Mouse (Mus musculus): ENCODE measurements at regions not wholly inside any gene's neighbourhood (a gene's known extent, or its start where the extent isn't known, plus 50 kb on each side); places are given as distances from the start of the nearest gene placed in this dataset.

DNA sequence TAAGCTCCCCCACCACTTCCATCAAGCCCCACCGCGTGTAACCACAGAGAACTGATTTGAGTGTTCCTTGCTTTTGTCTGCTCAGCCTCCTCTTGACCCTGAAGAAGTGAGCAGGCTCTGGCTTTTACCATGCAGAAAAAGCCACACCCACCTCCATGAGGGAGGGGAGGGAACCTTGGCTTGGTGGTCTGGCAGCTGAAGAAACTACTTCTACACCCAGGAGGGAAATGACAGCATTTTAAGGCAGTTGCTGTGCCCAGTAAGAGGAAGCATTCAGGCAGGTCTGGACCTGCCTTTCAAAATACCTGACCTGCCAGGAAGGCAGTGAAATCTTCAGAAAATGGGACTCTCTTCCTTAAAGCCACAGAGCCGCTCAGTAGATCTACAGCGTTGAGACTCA lies 156.9 kb upstream of the Ofcc1 start:
- WGBS: 70% methylated on average over 4 of the region's 4 CpGs
- no peak for TF ChIP-seq CTCF (IDR thresholded peaks at IDR 0.05; ENCODE audit: low read depth)
- DNase-seq: no peak

DNA sequence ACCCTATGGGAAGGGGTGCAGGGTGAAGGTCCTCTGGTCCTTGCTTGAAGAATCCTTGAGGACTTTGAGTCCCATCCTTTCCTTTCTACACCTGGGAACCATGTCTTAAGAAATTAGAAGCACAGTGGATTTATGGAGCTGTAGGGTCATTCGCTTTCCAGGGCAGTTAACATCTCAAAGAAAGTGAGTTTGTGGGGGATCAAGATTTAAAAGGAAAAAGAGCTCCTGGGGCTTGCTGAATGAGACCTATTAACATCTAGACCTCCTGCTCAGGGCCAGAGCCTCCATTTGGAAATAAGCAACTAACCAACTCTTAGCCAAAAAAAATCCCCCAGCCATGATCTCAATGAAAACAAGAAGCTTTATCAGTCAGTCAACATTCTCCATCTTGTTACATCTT lies 148.0 kb upstream of the Ofcc1 start:
- no peak overlapping the region for H3K4me3 ChIP-seq (ENCODE audit: low read depth, low read length)
- no peaks in the 10 kb centered on the region for H3K9me3 ChIP-seq (ENCODE audit: low read length)
- no peak overlapping the region for H3K27ac ChIP-seq (ENCODE audit: low read depth, low read length)
- H3K4me1 ChIP-seq (ENCODE audit: insufficient read depth): no peaks in the 10 kb centered on the region
- 37% methylated on average over 1 of the region's 1 CpGs for WGBS
- no peak for ATAC-seq
- no peaks in the 10 kb centered on the region for H3K27me3 ChIP-seq (ENCODE audit: insufficient read depth, low read length)
- H3K4me2 ChIP-seq (ENCODE audit: low read depth): no peak overlapping the region
- no peak overlapping the region for H3K9ac ChIP-seq
- no peaks in the 10 kb centered on the region for H3K36me3 ChIP-seq (ENCODE audit: insufficient read depth)
- TF ChIP-seq CTCF (IDR thresholded peaks at IDR 0.05; ENCODE audit: low read depth): no peak
- no peak for DNase-seq

More for the DNA sequence above, 156.9 kb upstream of the Ofcc1 start:
- Histone ChIP-seq H3K9ac (no peak overlapping the region), H3K36me3 (ENCODE audit: insufficient read depth) (no peaks in the 10 kb centered on the region), H3K4me3 (ENCODE audit: low read depth, low read length) (no peak overlapping the region), H3K9me3 (ENCODE audit: low read length) (no peaks in the 10 kb centered on the region), H3K4me1 (ENCODE audit: insufficient read depth) (no peaks in the 10 kb centered on the region), H3K27ac (ENCODE audit: low read depth, low read length) (no peak overlapping the region), H3K27me3 (ENCODE audit: insufficient read depth, low read length) (no peaks in the 10 kb centered on the region), H3K4me2 (ENCODE audit: low read depth) (no peak overlapping the region)
- ATAC-seq: no peak

DNA sequence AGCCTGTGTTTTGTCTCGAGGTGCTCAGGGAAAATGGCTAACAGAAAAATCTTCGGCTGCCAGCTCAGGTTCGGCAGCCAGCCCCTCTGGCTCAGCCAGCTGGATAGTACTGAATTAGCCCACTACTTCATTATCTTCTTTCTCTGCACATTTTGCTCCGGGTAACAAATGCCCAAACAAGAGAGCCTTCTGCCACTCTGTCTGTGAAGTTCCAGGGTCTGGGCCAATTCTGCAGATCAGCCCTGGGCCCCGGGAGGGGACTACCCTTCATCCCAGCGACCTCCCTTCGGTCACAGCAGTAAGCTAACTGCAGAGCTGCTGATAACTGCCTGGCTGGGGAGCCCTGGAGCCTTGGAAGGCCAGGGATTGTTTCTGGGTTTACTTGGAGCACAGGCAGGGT lies 119.6 kb upstream of the Ofcc1 start:
- Histone ChIP-seq H3K9ac (no peak overlapping the region), H3K27ac (ENCODE audit: low read depth, low read length) (no peak overlapping the region), H3K4me1 (ENCODE audit: insufficient read depth) (no peaks in the 10 kb centered on the region), H3K4me3 (ENCODE audit: low read depth, low read length) (no peak overlapping the region), H3K9me3 (ENCODE audit: low read length) (no peaks in the 10 kb centered on the region), H3K4me2 (ENCODE audit: low read depth) (no peak overlapping the region), H3K27me3 (ENCODE audit: insufficient read depth, low read length) (no peaks in the 10 kb centered on the region), H3K36me3 (ENCODE audit: insufficient read depth) (no peaks in the 10 kb centered on the region)
- 28% methylated on average over 7 of the region's 7 CpGs for WGBS
- ATAC-seq (peak; percentile 84), DNase-seq (peak; percentile 35)
- no peak for TF ChIP-seq CTCF (IDR thresholded peaks at IDR 0.05; ENCODE audit: low read depth)

DNA sequence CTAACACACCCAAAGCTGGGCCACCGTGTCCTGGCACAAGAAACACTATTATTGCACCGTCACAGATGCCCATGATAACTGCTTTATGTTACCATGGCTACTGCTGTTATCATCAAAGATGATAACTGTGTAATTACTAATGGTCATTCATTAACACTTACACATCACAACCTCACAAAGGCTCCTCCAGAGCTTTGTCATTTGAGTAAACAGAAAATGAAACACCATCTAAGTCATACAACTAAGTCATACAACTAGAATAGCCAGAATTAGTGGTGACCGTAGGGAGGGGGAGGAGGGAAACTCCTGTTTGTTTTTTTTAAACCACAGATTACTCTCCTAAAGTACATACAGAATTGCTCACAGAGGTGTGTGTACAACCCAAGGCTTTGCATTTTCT lies 111.4 kb upstream of the Ofcc1 start:
- H3K36me3 ChIP-seq (ENCODE audit: insufficient read depth): no peaks in the 10 kb centered on the region
- no peak overlapping the region for H3K9ac ChIP-seq
- no peak for ATAC-seq
- no peak overlapping the region for H3K4me2 ChIP-seq (ENCODE audit: low read depth)
- H3K4me1 ChIP-seq (ENCODE audit: insufficient read depth): no peaks in the 10 kb centered on the region
- WGBS: 75% methylated on average over 3 of the region's 3 CpGs
- DNase-seq: no peak
- no peaks in the 10 kb centered on the region for H3K9me3 ChIP-seq (ENCODE audit: low read length)
- no peaks in the 10 kb centered on the region for H3K27me3 ChIP-seq (ENCODE audit: insufficient read depth, low read length)
- no peak overlapping the region for H3K4me3 ChIP-seq (ENCODE audit: low read depth, low read length)
- TF ChIP-seq CTCF (IDR thresholded peaks at IDR 0.05; ENCODE audit: low read depth): no peak
- H3K27ac ChIP-seq (ENCODE audit: low read depth, low read length): no peak overlapping the region

DNA sequence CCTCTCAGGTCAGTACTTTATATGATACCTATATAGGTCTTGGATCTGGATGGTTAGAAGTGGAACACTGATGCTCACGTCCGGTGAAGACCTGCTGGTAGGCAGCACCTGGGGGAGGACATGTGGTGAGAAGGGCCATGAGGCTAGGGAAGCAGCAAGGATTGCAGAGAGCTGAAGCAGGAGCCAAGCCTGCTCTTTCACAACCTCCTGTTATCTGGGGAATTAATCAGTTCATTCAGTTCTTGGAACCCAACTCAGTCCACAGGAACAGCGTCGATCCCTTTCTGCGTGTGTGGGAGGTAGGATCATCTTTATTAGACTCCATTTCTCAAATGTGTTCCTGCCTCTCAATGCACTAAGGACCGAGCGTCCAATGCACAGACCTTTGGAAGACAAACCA lies 107.9 kb upstream of the Ofcc1 start:
- no peak for TF ChIP-seq CTCF (IDR thresholded peaks at IDR 0.05; ENCODE audit: low read depth)
- 93% methylated on average over 7 of the region's 7 CpGs for whole genome bisulfite sequencing
- Histone ChIP-seq H3K27ac (ENCODE audit: low read depth, low read length) (no peak overlapping the region), H3K4me3 (ENCODE audit: low read depth, low read length) (no peak overlapping the region), H3K36me3 (ENCODE audit: insufficient read depth) (no peaks in the 10 kb centered on the region), H3K27me3 (ENCODE audit: insufficient read depth, low read length) (no peaks in the 10 kb centered on the region), H3K9me3 (ENCODE audit: low read length) (no peaks in the 10 kb centered on the region), H3K9ac (no peak overlapping the region), H3K4me2 (ENCODE audit: low read depth) (no peak overlapping the region), H3K4me1 (ENCODE audit: insufficient read depth) (no peaks in the 10 kb centered on the region)
- ATAC-seq: no peak
- no peak for DNase-seq

DNA sequence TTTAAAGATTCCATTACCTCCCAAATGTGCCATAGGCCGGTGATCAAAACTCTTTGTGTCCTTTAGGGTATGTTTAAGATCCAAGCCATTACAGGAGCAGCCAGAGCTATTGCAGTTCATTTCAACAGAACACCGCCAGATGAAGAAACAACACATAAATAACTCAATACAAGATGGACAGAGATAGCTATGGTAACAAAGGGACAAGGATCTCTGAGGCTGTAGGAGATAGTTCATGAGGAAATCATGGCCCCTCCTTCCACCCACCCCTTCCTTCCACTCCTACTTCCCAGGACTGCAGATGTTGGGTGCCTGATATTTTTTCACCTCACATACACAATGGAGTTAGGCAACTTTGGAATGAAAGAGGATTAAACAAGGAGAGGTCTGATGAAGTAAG lies 92.1 kb upstream of the Ofcc1 start:
- 96% methylated on average over 2 of the region's 2 CpGs for WGBS
- ATAC-seq (no peak), DNase-seq (no peak)
- Histone ChIP-seq H3K27ac (ENCODE audit: low read depth, low read length) (no peak overlapping the region), H3K4me2 (ENCODE audit: low read depth) (no peak overlapping the region), H3K4me1 (ENCODE audit: insufficient read depth) (no peaks in the 10 kb centered on the region), H3K4me3 (ENCODE audit: low read depth, low read length) (no peak overlapping the region), H3K9me3 (ENCODE audit: low read length) (no peaks in the 10 kb centered on the region), H3K9ac (no peak overlapping the region), H3K36me3 (ENCODE audit: insufficient read depth) (no peaks in the 10 kb centered on the region), H3K27me3 (ENCODE audit: insufficient read depth, low read length) (no peaks in the 10 kb centered on the region)
- no peak for TF ChIP-seq CTCF (IDR thresholded peaks at IDR 0.05; ENCODE audit: low read depth)

DNA sequence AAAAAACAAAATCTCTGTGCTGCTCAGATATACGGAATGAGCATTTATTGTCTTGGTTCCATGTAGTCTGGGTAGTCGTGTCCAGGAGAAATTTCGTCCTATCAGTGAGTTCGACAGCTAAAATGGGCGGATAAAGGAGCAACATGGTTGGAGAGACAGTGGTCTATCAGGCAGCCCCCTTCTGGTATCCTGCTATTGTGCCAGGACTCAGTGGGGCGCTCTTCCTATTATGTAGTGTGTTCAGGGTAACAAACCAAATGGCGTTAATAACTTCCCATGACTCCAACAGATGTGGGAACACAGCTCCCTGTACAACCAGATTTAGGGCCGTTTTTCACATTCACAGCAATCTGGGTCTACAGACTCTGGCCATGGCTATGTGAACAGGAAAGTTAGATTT lies 68.6 kb upstream of the Ofcc1 start:
- H3K27me3 ChIP-seq (ENCODE audit: insufficient read depth, low read length): no peaks in the 10 kb centered on the region
- H3K9ac ChIP-seq: no peak overlapping the region
- DNase-seq: no peak
- H3K36me3 ChIP-seq (ENCODE audit: insufficient read depth): no peaks in the 10 kb centered on the region
- 90% methylated on average over 8 of the region's 8 CpGs for WGBS
- no peaks in the 10 kb centered on the region for H3K4me1 ChIP-seq (ENCODE audit: insufficient read depth)
- no peak overlapping the region for H3K27ac ChIP-seq (ENCODE audit: low read depth, low read length)
- no peak for TF ChIP-seq CTCF (IDR thresholded peaks at IDR 0.05; ENCODE audit: low read depth)
- no peak overlapping the region for H3K4me3 ChIP-seq (ENCODE audit: low read depth, low read length)
- H3K4me2 ChIP-seq (ENCODE audit: low read depth): no peak overlapping the region
- H3K9me3 ChIP-seq (ENCODE audit: low read length): no peaks in the 10 kb centered on the region
- ATAC-seq: no peak

DNA sequence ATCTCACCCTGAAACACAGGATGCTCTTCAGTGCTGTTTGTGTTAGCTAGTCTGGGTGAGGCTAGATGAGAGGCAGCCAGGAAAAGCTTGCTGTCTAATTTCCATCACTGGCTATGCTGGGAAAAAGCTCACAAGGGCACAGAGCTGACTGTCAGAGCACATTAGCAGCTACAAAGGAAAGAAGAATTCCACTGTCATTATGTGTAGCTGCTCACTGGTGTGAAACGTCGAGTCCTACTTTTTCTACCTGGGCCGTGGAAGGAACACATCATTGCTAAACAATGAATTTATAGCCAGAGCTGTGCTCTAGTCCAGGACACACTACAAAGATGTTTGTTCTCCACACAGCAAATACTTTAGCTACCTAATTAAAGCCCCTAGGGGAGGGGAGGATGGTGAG lies 61.8 kb upstream of the Ofcc1 start:
- Histone ChIP-seq H3K4me2 (ENCODE audit: low read depth) (no peak overlapping the region), H3K27me3 (ENCODE audit: insufficient read depth, low read length) (no peaks in the 10 kb centered on the region), H3K27ac (ENCODE audit: low read depth, low read length) (no peak overlapping the region), H3K36me3 (ENCODE audit: insufficient read depth) (no peaks in the 10 kb centered on the region), H3K4me1 (ENCODE audit: insufficient read depth) (no peaks in the 10 kb centered on the region), H3K4me3 (ENCODE audit: low read depth, low read length) (no peak overlapping the region), H3K9ac (no peak overlapping the region), H3K9me3 (ENCODE audit: low read length) (no peaks in the 10 kb centered on the region)
- no peak for TF ChIP-seq CTCF (IDR thresholded peaks at IDR 0.05; ENCODE audit: low read depth)
- ATAC-seq (no peak), DNase-seq (no peak)
- 74% methylated on average over 3 of the region's 3 CpGs for WGBS

All from forebrain, postnatal 0 days (tissue).